Mouse (Mus musculus) midbrain, postnatal 0 days (tissue): ENCODE results near the gene Tmem189. TPM values are rescaled to one million over a fixed set of nuclear protein-coding genes. Genes with fewer than 3 reads are reported as not detected.
A peak's percentile ranks its signal among the peaks of the same experiment; 100 is the strongest.

Source experiments
- ATAC-seq: fragments of 200-750 bp; cut with Nextera tagmentation; 2 replicates; pipeline ENCODE4 v1.8.0; 2017; ENCODE audit warnings: moderate number of reproducible peaks, mild to moderate bottlenecking, moderate TSS enrichment, moderate library complexity; ENCODE audit not compliant: low FRiP score
- DNase-seq: peaks from one replicate; pipeline ENCODE4 v3.0.0-alpha.2; 2015; ENCODE audit warnings: low spot score
- H3K27ac ChIP-seq: fragments of 300-500 bp; sonication (generic); 2 replicates; pipeline ENCODE4 v1.5.1; 2014; ENCODE audit warnings: low read depth, mild to moderate bottlenecking, low read length, mixed read lengths
- H3K27me3 ChIP-seq: fragments of 300-500 bp; sonication (generic); 2 replicates; pipeline ENCODE4 v1.6.1; 2014; ENCODE audit warnings: low read length, control low read depth, mixed read lengths; ENCODE audit not compliant: insufficient read depth
- H3K36me3 ChIP-seq: fragments of 300-500 bp; sonication (generic); 2 replicates; pipeline ENCODE4 v1.6.1; 2014; ENCODE audit warnings: low read length, control low read depth, mixed read lengths; ENCODE audit not compliant: insufficient read depth
- H3K4me1 ChIP-seq: fragments of 300-500 bp; sonication (generic); 2 replicates; pipeline ENCODE4 v1.6.1; 2014; ENCODE audit warnings: mild to moderate bottlenecking, control low read depth, antibody characterized with exemption, low read length, mixed read lengths; ENCODE audit not compliant: insufficient read depth
- H3K4me2 ChIP-seq: fragments of 300-500 bp; sonication (generic); 2 replicates; pipeline ENCODE4 v1.6.1; 2014; ENCODE audit warnings: low read depth, mild to moderate bottlenecking, low read length, mixed read lengths; ENCODE audit not compliant: poor library complexity, severe bottlenecking
- H3K4me3 ChIP-seq: fragments of 300-500 bp; sonication (generic); 2 replicates; pipeline ENCODE4 v1.5.1; 2014; ENCODE audit warnings: low read depth, mild to moderate bottlenecking, low read length, moderate library complexity
- H3K9ac ChIP-seq: fragments of 300-500 bp; sonication (generic); replicated peaks from 2 replicates; pipeline ENCODE4 v1.6.1; 2014; ENCODE audit warnings: mild to moderate bottlenecking, low read length, moderate library complexity, mixed read lengths; ENCODE audit not compliant: poor library complexity, severe bottlenecking
- H3K9me3 ChIP-seq: fragments of 300-500 bp; sonication (generic); 2 replicates; pipeline ENCODE4 v1.6.1; 2016; ENCODE audit warnings: low read length, control low read depth
- CTCF ChIP-seq: IDR thresholded peaks from 2 replicates; pipeline ENCODE4 v1.5.1; 2016; ENCODE audit warnings: antibody characterized with exemption, mild to moderate bottlenecking
- WGBS: fragments of 180-500 bp; shearing (Covaris S2); extraction: QIAGEN DNeasy Blood & Tissue Kit; methylation state at CpG from one replicate; pipeline ENCODE4 v1.1.7; 2014; 5-methylcytosine and 5-hydroxymethylcytosine counted together
- polyA plus RNA-seq: library from polyadenylated mRNA; unstranded; fragments of >200 nt; fragmentation: Nextera tagmentation; extraction: Ambion mirVana; gene quantifications from 2 replicates; pipeline ENCODE4 v1.2.1, GENCODE M21; 2015
- total RNA-seq: library from RNA; depleted of rRNA; stranded (reverse); fragments of >200 nt; gene quantifications from 2 replicates; pipeline ENCODE4 v1.2.3, GENCODE M21; 2014

The Tmem189 gene
- total and polyA plus RNA-seq, 2 experiments from 2014 or later, result 33.5 to 65.9 TPM

DNA sequence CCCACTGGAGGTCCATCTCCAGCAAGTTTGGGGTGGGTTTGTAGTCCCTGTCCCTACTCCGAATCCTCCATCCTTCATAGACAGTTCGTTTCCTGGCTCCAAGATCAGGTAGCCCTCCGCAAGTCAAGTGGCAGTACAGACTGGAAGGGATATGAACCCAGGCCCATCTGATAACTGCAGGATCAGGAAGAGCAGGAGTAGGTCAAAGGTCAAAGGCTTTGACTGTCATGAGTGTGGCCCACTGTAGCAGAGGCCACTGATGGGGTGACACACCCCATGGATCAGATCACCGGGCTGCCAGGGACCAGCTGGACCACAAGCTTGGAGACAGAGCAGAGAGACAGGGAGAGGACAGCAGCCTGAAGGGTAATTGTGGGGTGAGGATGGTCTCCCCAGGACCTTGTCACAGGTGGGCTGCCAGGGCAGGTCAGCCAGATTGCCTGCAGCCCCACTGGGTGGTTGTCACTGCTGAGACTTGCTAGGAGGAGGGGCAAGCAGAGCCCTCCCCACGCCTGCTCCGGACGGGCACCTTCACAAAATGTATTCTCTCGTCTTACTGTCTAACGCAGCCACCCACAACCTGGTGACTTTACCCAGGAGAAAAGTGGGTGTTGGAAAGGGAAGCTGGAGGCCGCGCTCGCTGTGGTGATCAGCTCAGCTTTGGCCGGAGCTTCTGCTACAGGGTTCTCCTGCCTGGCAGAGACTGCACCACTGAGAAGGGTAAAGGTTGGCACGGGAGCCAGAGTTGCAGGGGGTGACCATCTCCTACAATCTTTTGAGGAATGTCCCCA is 2.4 kb upstream of the Tmem189 start:
- Histone ChIP-seq H3K27me3 (peaks cover 16% of the 10 kb centered on the region), H3K9me3 (no peaks in the 10 kb centered on the region), H3K4me2 (no peak overlapping the region), H3K27ac (no peak overlapping the region), H3K36me3 (no peaks in the 10 kb centered on the region), H3K9ac (no peak overlapping the region), H3K4me1 (no peaks in the 10 kb centered on the region), H3K4me3 (no peak overlapping the region)
- no peak for TF ChIP-seq CTCF
- 89% methylated on average over 14 of the region's 14 CpGs for WGBS
- ATAC-seq (no peak), DNase-seq (no peak)

DNA sequence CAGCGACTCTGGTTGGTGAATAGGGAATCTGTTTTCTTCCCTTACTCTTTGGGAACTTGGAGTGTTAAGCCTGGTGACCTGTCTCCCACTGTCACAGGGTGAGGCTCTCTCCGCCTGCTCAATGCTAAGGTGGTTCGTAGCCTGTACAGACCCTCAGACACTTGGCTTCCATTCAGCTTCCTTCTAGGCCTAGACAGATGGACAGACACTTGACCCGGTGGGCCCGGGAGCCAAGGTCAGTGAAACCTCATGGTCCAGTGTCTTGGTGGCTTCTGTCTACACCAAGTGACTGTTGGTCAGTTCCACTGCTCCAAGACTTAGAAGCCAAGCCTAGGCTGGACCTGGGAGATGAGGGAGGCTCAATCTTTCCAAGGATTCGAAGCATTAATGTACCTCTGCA is 1.8 kb upstream of the Tmem189 start:
- TF ChIP-seq CTCF, result no peak
- peak overlapping the region; percentile 40; the same call in 1 of the 2 replicates for H3K4me2 ChIP-seq
- peaks cover 16% of the 10 kb centered on the region for H3K27me3 ChIP-seq

DNA sequence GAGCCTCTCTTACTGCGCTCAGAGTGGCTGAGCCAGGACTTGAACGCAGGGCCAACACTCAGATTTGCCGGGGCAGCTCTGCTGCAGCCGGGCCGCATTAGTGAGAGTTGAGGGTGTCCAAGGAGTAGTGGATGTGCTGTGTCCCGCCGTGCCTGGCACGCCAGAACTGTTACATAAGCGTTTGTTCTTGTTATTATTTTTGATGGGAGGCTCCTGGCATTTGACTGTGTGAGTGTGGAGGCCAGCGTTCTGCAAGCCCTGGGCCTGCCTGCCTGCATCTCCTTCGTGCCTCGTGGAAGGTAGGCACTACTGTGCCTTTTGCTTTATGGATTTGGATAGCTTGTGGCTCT is 1.3 kb upstream of the Tmem189 start:
- no peak overlapping the region for H3K27ac ChIP-seq
- TF ChIP-seq CTCF, result no peak
- no peaks in the 10 kb centered on the region for H3K4me1 ChIP-seq
- H3K4me3 ChIP-seq, result peak overlapping the region; percentile 52
- H3K4me2 ChIP-seq, result peak overlapping the region; percentile 40; the same call in 1 of the 2 replicates
- DNase-seq (no peak), ATAC-seq (no peak)
- H3K9ac ChIP-seq, result no peak overlapping the region
- no peaks in the 10 kb centered on the region for H3K36me3 ChIP-seq
- peaks cover 16% of the 10 kb centered on the region for H3K27me3 ChIP-seq
- 82% methylated on average over 12 of the region's 12 CpGs for WGBS
- H3K9me3 ChIP-seq, result no peaks in the 10 kb centered on the region

More for the DNA sequence above, 1.8 kb upstream of the Tmem189 start:
- no peak overlapping the region for H3K4me3 ChIP-seq
- H3K27ac ChIP-seq, result no peak overlapping the region
- H3K9me3 ChIP-seq, result no peaks in the 10 kb centered on the region
- no peak for DNase-seq
- no peak overlapping the region for H3K9ac ChIP-seq
- no peaks in the 10 kb centered on the region for H3K4me1 ChIP-seq
- no peak for ATAC-seq
- H3K36me3 ChIP-seq, result no peaks in the 10 kb centered on the region
- WGBS, result 89% methylated on average over 6 of the region's 6 CpGs

DNA sequence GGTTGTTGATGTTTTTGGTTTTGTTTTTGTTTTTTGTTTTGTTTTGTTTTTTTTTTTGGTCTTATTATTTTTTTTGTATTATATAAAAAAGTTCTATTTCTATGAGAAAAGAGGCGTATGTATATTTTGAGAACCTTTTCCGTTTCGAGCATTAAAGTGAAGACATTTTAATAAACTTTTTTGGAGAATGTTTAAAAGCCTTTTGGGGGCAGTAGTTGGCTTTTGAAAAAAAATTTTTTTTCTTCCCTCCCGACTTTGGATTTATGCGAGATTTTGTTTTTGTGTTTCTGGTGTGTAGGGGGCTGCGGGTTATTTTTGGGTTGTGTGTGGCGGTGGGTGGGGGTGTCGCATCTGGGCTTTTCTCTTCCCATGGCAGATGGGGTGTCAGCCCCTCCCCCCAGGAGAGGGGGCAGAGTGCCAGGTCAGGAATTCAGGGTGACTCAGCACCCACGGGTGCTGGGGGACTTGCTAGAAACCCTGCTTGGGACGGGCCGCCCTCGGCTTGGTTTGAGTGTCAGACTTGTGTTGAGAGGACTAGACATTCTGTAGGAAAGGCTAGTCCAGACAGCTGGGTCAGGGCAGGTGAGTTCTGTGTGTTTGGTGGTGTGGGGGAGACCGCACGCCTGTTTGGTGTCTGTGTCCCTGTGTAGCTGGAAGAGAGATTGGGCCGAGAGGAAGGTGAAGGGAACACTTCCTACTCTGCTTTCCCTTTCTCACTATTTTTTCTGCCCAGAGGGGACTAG is 768 bp upstream of the Tmem189 start:
- no peak for ATAC-seq
- Histone ChIP-seq H3K36me3 (no peaks in the 10 kb centered on the region), H3K4me2 (peak overlapping the region; percentile 81), H3K27me3 (peaks cover 16% of the 10 kb centered on the region), H3K4me3 (peak overlapping the region; percentile 52), H3K27ac (no peak overlapping the region), H3K9ac (peak overlapping the region; percentile 63; the same call in 1 of the 2 replicates), H3K9me3 (no peaks in the 10 kb centered on the region), H3K4me1 (no peaks in the 10 kb centered on the region)
- TF ChIP-seq CTCF, result no peak
- 59% methylated on average over 15 of the region's 15 CpGs for WGBS
- no peak for DNase-seq

DNA sequence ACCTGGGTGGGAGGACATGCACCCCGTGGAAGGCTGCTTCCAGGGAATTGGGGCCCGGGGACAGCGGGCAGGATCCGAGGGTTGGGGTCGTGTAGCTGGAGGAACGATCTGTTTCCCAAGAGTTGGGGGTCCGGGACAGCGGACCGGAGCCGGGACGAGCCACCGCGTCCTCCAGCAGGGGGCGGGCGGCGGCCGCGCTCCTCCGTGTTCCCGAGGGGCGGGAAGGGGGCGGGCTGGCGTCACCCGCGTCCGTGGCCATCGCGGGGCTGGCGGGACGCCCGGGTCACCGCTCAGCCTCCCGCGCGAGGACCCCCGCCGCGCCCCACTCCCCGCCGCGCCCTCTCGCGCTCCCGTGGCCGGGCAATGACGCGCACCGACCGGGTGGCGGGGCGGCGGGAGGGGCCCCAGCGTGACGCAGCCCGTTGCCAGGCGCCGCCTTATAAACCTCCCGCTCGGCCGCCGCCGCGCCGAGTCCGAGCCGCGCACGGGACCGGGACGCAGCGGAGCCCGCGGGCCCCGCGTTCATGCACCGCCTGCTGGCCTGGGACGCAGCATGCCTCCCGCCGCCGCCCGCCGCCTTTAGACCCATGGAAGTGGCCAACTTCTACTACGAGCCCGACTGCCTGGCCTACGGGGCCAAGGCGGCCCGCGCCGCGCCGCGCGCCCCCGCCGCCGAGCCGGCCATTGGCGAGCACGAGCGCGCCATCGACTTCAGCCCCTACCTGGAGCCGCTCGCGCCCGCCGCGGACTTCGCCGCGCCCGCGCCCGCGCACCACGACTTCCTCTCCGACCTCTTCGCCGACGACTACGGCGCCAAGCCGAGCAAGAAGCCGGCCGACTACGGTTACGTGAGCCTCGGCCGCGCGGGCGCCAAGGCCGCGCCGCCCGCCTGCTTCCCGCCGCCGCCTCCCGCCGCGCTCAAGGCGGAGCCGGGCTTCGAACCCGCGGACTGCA is 847 bp downstream of the Tmem189 start, which contains the start of gene Cebpb:
TSS of gene Cebpb (plus strand) at position 418 of the 954 bp plus-strand sequence.
- Histone ChIP-seq H3K27me3 (peaks cover 20% of the 10 kb centered on the region), H3K36me3 (no peaks in the 10 kb centered on the region)

More for the DNA sequence above, 847 bp downstream of the Tmem189 start, which contains the start of gene Cebpb:
- Histone ChIP-seq H3K9ac (peak within 1 kb of the TSS; percentile 63), H3K9me3 (no peaks in the 10 kb centered on the region), H3K4me3 (peak within 1 kb of the TSS; percentile 52), H3K27ac (peak within 1 kb of the TSS; percentile 27), H3K4me1 (no peaks in the 10 kb centered on the region), H3K4me2 (peak within 1 kb of the TSS; percentile 81)
- peak; percentile 41 for ATAC-seq
- WGBS, result under 1% methylated on average over 109 of the region's 147 CpGs
- TF ChIP-seq CTCF, result peak; percentile 64
- peak; percentile 73 for DNase-seq
